Mouse (Mus musculus): ENCODE data around the gene Nr2f6. TPM values are rescaled to one million over a fixed set of nuclear protein-coding genes. Genes with fewer than 3 reads are reported as not detected.

Nr2f6 gene
- polyA plus RNA-seq, 1 experiment from 2014 or later, result 20.1 TPM

DNA sequence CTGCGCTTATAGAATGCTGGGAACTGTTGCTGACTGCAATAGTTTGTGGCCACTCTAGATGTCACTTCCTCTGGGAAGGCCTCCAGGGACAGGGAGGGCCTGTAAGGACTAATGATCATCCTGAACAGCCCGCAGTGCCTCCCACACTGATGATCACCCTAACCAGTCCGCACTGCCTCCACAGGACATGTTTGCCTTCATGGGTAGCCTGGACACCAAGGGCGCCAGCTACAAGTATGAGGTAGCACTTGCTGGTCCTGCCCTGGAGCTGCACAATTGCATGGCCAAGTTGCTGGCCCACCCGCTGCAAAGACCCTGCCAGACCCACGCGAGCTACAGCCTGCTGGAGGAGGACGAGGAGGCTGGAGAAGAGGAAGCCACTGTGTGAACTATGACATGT lies 22.3 kb upstream of the Nr2f6 start:
- 91% methylated on average over 8 of the region's 8 CpGs for WGBS
- peaks cover 13% of the 10 kb centered on the region; the same call in 1 of the 2 replicates for H3K4me1 ChIP-seq (ENCODE audit: control insufficient read depth, insufficient read depth, low read length)
- H3K27me3 ChIP-seq (ENCODE audit: control insufficient read depth, insufficient read depth, low read depth, low read length), result no peaks in the 10 kb centered on the region
- H3K4me2 ChIP-seq (ENCODE audit: low read length), result no peak overlapping the region
- H3K36me3 ChIP-seq (ENCODE audit: control insufficient read depth, insufficient read depth, low read length), result peaks cover 4% of the 10 kb centered on the region; the same call in 1 of the 2 replicates
- H3K9ac ChIP-seq (ENCODE audit: low read depth, low read length), result no peak overlapping the region
- no peak overlapping the region for H3K4me3 ChIP-seq (ENCODE audit: low read depth, low read length)
- no peak for ATAC-seq
- H3K9me3 ChIP-seq (replicated peaks; ENCODE audit: control insufficient read depth, low read length, poor library complexity, severe bottlenecking), result no peaks in the 10 kb centered on the region
- H3K27ac ChIP-seq (ENCODE audit: low read length), result no peak overlapping the region

- 88% methylated on average over 6 of the region's 6 CpGs for WGBS
- Histone ChIP-seq H3K4me1 (ENCODE audit: control insufficient read depth, insufficient read depth, low read length) (peaks cover 13% of the 10 kb centered on the region; the same call in 1 of the 2 replicates), H3K9ac (ENCODE audit: low read depth, low read length) (no peak overlapping the region), H3K27ac (ENCODE audit: low read length) (no peak overlapping the region), H3K4me3 (ENCODE audit: low read depth, low read length) (no peak overlapping the region), H3K36me3 (ENCODE audit: control insufficient read depth, insufficient read depth, low read length) (peaks cover 4% of the 10 kb centered on the region; the same call in 1 of the 2 replicates), H3K27me3 (ENCODE audit: control insufficient read depth, insufficient read depth, low read depth, low read length) (no peaks in the 10 kb centered on the region), H3K9me3 (replicated peaks; ENCODE audit: control insufficient read depth, low read length, poor library complexity, severe bottlenecking) (no peaks in the 10 kb centered on the region), H3K4me2 (ENCODE audit: low read length) (no peak overlapping the region)
- ATAC-seq, result no peak
Measured at GRCm38 (mm10) chr8:71403107-71403885, 21.5 kb upstream of the Nr2f6 start.

DNA sequence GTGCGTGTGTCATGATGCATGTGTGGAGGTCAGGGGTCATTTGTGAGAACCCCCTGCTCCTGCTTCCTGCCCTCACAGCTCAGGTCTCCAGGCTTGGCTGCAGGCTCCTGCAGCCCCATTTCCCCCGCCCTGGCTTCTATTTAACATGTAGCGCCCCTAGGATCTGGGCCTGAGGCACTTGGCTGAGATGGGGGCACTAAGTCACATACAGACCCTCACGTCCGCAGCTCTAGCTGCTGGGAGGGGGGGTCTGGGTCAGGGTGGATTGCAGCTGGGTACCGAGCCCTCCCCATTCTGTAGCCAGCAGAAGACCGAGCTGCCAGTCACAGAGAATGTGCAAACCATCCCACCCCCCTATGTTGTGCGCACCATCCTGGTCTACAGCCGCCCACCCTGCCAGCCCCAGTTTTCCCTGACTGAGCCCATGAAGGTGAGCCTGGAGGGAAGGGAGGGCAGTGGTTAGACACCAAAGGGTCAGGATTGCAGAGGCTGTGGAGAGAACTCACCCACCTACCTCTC lies 20.7 kb upstream of the Nr2f6 start:
- H3K27me3 ChIP-seq (ENCODE audit: control insufficient read depth, insufficient read depth, low read depth, low read length), result no peaks in the 10 kb centered on the region
- H3K9ac ChIP-seq (ENCODE audit: low read depth, low read length), result no peak overlapping the region
- H3K4me3 ChIP-seq (ENCODE audit: low read depth, low read length), result no peak overlapping the region
- peaks cover 4% of the 10 kb centered on the region; the same call in 1 of the 2 replicates for H3K36me3 ChIP-seq (ENCODE audit: control insufficient read depth, insufficient read depth, low read length)
- H3K4me2 ChIP-seq (ENCODE audit: low read length), result no peak overlapping the region
- WGBS, result 88% methylated on average over 9 of the region's 9 CpGs
- peaks cover 17% of the 10 kb centered on the region for H3K4me1 ChIP-seq (ENCODE audit: control insufficient read depth, insufficient read depth, low read length)
- H3K9me3 ChIP-seq (replicated peaks; ENCODE audit: control insufficient read depth, low read length, poor library complexity, severe bottlenecking), result no peaks in the 10 kb centered on the region
- no peak overlapping the region for H3K27ac ChIP-seq (ENCODE audit: low read length)
- no peak for ATAC-seq

DNA sequence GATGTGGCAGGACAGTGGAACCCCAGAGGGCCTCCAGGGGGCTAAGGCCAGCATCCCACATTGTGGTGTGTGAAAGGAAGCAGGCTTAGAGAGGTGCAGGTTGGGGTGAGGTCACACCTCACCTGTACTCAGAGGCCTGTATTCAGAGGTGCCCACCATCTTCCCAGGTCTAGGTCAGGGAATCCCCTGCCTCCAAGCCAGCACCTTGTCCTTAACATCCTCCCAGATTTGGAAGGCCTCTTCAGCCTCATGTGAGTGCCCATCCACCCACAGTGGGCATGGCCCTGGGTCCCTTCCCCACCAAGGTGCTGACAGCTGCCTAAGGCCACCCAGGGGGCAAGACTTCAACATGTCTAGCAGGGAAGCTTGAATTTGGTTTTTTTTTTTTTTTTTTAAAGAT lies 19.7 kb upstream of the Nr2f6 start:
- Histone ChIP-seq H3K4me3 (ENCODE audit: low read depth, low read length) (no peak overlapping the region), H3K27me3 (ENCODE audit: control insufficient read depth, insufficient read depth, low read depth, low read length) (no peaks in the 10 kb centered on the region), H3K9ac (ENCODE audit: low read depth, low read length) (no peak overlapping the region), H3K4me1 (ENCODE audit: control insufficient read depth, insufficient read depth, low read length) (peaks cover 16% of the 10 kb centered on the region), H3K4me2 (ENCODE audit: low read length) (no peak overlapping the region), H3K9me3 (replicated peaks; ENCODE audit: control insufficient read depth, low read length, poor library complexity, severe bottlenecking) (no peaks in the 10 kb centered on the region), H3K27ac (ENCODE audit: low read length) (no peak overlapping the region), H3K36me3 (ENCODE audit: control insufficient read depth, insufficient read depth, low read length) (peaks cover 4% of the 10 kb centered on the region; the same call in 1 of the 2 replicates)
- ATAC-seq, result no peak

DNA sequence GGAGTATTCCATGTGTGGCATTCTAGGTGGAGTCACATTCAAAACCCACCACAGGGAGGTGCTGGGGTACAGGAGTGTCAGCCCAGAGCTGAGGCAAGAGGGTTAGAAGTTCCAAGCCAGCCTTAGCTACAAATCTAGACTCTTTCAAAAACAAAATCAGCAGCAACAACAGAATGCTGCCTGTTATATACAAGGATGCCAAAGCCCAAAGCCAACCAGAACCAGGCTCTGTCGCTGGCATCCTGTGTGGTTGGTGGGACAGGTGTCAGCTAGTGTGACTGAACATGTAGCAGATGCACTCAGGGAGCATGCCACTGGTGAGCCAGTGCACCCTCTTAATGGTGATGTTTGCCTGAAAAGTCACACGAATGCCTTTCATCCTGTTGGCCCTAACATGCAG lies 19.1 kb upstream of the Nr2f6 start:
- no peak overlapping the region for H3K4me2 ChIP-seq (ENCODE audit: low read length)

GRCm38 (mm10) chr8:71397701-71398100 lies 15.9 kb upstream of the Nr2f6 start:
- no peaks in the 10 kb centered on the region for H3K27me3 ChIP-seq (ENCODE audit: control insufficient read depth, insufficient read depth, low read depth, low read length)
- H3K4me2 ChIP-seq (ENCODE audit: low read length), result peak overlapping the region; percentile 97
- H3K27ac ChIP-seq (ENCODE audit: low read length), result no peak overlapping the region
- WGBS, result 89% methylated on average over 12 of the region's 12 CpGs
- peaks cover 10% of the 10 kb centered on the region for H3K4me1 ChIP-seq (ENCODE audit: control insufficient read depth, insufficient read depth, low read length)
- H3K4me3 ChIP-seq (ENCODE audit: low read depth, low read length), result peak overlapping the region; percentile 72
- no peaks in the 10 kb centered on the region for H3K9me3 ChIP-seq (replicated peaks; ENCODE audit: control insufficient read depth, low read length, poor library complexity, severe bottlenecking)
- no peak for ATAC-seq
- peaks cover 4% of the 10 kb centered on the region; the same call in 1 of the 2 replicates for H3K36me3 ChIP-seq (ENCODE audit: control insufficient read depth, insufficient read depth, low read length)
- 0 out of 2 replicates have a peak overlapping the region, but pooled peaks have one; percentile 80 for H3K9ac ChIP-seq (ENCODE audit: low read depth, low read length)

More for the DNA sequence above, 19.1 kb upstream of the Nr2f6 start:
- Histone ChIP-seq H3K36me3 (ENCODE audit: control insufficient read depth, insufficient read depth, low read length) (peaks cover 4% of the 10 kb centered on the region; the same call in 1 of the 2 replicates), H3K9ac (ENCODE audit: low read depth, low read length) (no peak overlapping the region), H3K27ac (ENCODE audit: low read length) (no peak overlapping the region), H3K9me3 (replicated peaks; ENCODE audit: control insufficient read depth, low read length, poor library complexity, severe bottlenecking) (no peaks in the 10 kb centered on the region), H3K27me3 (ENCODE audit: control insufficient read depth, insufficient read depth, low read depth, low read length) (no peaks in the 10 kb centered on the region), H3K4me3 (ENCODE audit: low read depth, low read length) (no peak overlapping the region), H3K4me1 (ENCODE audit: control insufficient read depth, insufficient read depth, low read length) (peaks cover 13% of the 10 kb centered on the region)
- ATAC-seq, result no peak
- 98% methylated on average over 2 of the region's 2 CpGs for WGBS

GRCm38 (mm10) chr8:71396639-71397305 lies 15.0 kb upstream of the Nr2f6 start, which contains the start of gene Babam1:
Gene Babam1, plus strand, starts transcription at chr8:71396861.
- Histone ChIP-seq H3K4me1 (ENCODE audit: control insufficient read depth, insufficient read depth, low read length) (peaks cover 10% of the 10 kb centered on the region), H3K9ac (ENCODE audit: low read depth, low read length) (peak within 1 kb of the TSS; percentile 80), H3K4me2 (ENCODE audit: low read length) (peak within 1 kb of the TSS; percentile 97), H3K9me3 (replicated peaks; ENCODE audit: control insufficient read depth, low read length, poor library complexity, severe bottlenecking) (no peaks in the 10 kb centered on the region), H3K4me3 (ENCODE audit: low read depth, low read length) (peak within 1 kb of the TSS; percentile 72), H3K36me3 (ENCODE audit: control insufficient read depth, insufficient read depth, low read length) (peaks cover 4% of the 10 kb centered on the region; the same call in 1 of the 2 replicates), H3K27ac (ENCODE audit: low read length) (peak within 1 kb of the TSS; percentile 70), H3K27me3 (ENCODE audit: control insufficient read depth, insufficient read depth, low read depth, low read length) (no peaks in the 10 kb centered on the region)
- WGBS, result under 1% methylated on average over 34 of the region's 34 CpGs
- peak; percentile 98 for ATAC-seq

DNA sequence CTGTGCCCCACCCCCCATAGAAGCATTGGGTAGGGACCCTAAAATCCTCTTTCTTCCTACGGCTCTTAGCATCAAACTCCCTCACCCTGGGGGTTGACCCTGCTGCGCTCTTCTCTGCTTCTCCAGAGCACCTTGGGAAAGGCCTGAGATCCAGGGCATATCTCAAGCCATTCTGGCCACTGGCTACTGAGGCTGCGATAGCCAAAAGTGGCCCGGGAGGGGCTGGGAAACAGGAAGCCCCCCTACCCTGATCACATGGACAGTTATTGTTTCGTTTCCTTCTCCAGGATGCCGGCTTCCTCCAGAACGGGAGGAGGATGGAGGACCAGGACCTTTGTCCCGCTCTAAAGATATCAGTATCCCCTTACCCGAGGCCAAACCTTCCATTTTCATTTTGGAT lies 13.9 kb upstream of the Nr2f6 start, which contains the start of gene Ushbp1:
Ushbp1 (minus strand) TSS at position 174 of the 400 bp plus-strand sequence.
- no peaks in the 10 kb centered on the region for H3K9me3 ChIP-seq (replicated peaks; ENCODE audit: control insufficient read depth, low read length, poor library complexity, severe bottlenecking)
- no peak for ATAC-seq
- H3K9ac ChIP-seq (ENCODE audit: low read depth, low read length), result no peak within 1 kb of the TSS
- H3K27me3 ChIP-seq (ENCODE audit: control insufficient read depth, insufficient read depth, low read depth, low read length), result no peaks in the 10 kb centered on the region
- H3K27ac ChIP-seq (ENCODE audit: low read length), result peak within 1 kb of the TSS; percentile 70
- peaks cover 4% of the 10 kb centered on the region; the same call in 1 of the 2 replicates for H3K36me3 ChIP-seq (ENCODE audit: control insufficient read depth, insufficient read depth, low read length)
- peak within 1 kb of the TSS; percentile 97 for H3K4me2 ChIP-seq (ENCODE audit: low read length)
- WGBS, result 84% methylated on average over 9 of the region's 9 CpGs
- H3K4me1 ChIP-seq (ENCODE audit: control insufficient read depth, insufficient read depth, low read length), result peaks cover 10% of the 10 kb centered on the region
- H3K4me3 ChIP-seq (ENCODE audit: low read depth, low read length), result peak within 1 kb of the TSS; percentile 72

Measured in midbrain, embryonic 16.5 days (tissue).